Mouse (Mus musculus): ENCODE measurements around the gene Myo16. TPM values are rescaled to one million over a fixed set of nuclear protein-coding genes. Genes with fewer than 3 reads are reported as not detected.

The Myo16 gene
- polyA plus RNA-seq, 1 experiment from 2014 or later: 5.5 TPM

DNA sequence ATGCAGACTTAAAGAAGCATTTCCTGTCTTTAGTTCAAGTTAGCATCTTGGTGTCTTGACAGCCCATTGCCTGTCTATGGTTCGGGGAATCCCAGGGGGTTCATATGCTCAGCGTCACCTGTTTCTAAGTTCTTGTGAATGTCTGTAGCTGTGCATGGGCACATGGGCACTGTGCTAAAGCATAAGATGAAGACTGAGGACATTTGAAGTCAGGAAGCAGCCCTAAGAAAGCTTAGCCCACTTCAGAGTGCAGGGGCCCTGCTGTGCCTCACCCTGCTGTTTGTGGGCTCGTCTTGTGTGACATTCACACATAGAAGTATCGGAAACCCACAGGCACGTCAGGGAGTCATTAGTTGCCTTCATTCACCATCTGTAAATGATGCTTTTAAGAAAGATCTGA lies 308.6 kb downstream of the Myo16 start:
- WGBS: 81% methylated on average over 5 of the region's 5 CpGs
- H3K4me3 ChIP-seq: no peak overlapping the region
- no peaks in the 10 kb centered on the region for H3K36me3 ChIP-seq
- H3K4me1 ChIP-seq (replicated peaks): no peaks in the 10 kb centered on the region
- no peak overlapping the region for H3K9ac ChIP-seq
- no peak overlapping the region for H3K4me2 ChIP-seq
- H3K27ac ChIP-seq: no peak overlapping the region
- ATAC-seq (ENCODE audit: low FRiP score): no peak
- H3K27me3 ChIP-seq: no peaks in the 10 kb centered on the region
- no peaks in the 10 kb centered on the region for H3K9me3 ChIP-seq

- Histone ChIP-seq H3K27me3 (no peaks in the 10 kb centered on the region), H3K36me3 (no peaks in the 10 kb centered on the region), H3K27ac (no peak overlapping the region), H3K9ac (no peak overlapping the region), H3K4me3 (no peak overlapping the region), H3K4me2 (no peak overlapping the region), H3K4me1 (replicated peaks) (no peaks in the 10 kb centered on the region), H3K9me3 (no peaks in the 10 kb centered on the region)
- ATAC-seq (ENCODE audit: low FRiP score): no peak
- 61% methylated on average over 3 of the region's 3 CpGs for WGBS
Measured at GRCm38 (mm10) chr8:10468490-10468889, 314.8 kb downstream of the Myo16 start.

DNA sequence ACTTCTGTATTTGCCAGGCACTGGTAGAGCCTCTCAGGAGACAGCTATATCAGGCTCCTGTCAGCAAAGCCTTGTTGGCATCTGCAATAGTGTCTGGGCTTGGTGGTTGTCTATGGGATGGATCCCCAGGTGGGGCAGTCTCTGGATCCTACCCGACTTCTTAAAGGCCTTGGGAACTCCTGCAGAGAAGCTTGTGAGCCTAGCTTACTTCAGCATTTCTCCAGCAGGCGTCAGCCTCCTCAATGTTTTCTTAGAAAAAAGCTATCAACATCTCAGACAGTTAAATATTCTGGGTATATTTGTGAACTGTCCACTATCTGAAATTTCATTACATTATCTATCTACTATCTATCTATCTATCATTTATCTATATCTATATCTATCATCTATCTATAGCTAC lies 315.9 kb downstream of the Myo16 start:
- no peak overlapping the region for H3K4me3 ChIP-seq
- H3K9ac ChIP-seq: no peak overlapping the region
- no peak overlapping the region for H3K4me2 ChIP-seq
- no peaks in the 10 kb centered on the region for H3K36me3 ChIP-seq
- peaks cover 3% of the 10 kb centered on the region; the same call in 1 of the 2 replicates for H3K4me1 ChIP-seq (replicated peaks)
- WGBS: 53% methylated on average over 2 of the region's 2 CpGs
- H3K9me3 ChIP-seq: no peaks in the 10 kb centered on the region
- no peak overlapping the region for H3K27ac ChIP-seq
- no peak for ATAC-seq (ENCODE audit: low FRiP score)
- no peaks in the 10 kb centered on the region for H3K27me3 ChIP-seq

DNA sequence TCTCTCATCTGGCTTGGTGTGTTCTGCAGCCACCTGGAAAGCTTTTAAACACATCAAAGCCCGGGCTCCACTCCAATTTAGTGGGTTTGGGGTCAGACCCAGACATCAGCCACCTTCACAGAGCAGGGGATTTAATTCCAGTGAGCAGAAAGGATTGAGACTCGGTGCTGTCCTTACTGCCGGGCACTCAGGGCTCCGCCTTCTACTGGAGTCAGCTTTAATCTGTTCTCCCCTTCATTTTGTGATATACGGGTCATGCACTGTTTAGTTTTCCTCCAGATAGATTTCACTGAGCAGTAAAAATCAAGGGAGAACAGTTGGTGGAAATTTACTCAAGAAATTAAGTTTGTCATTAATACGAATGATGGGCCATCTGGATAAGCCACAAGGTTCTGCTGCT lies 316.6 kb downstream of the Myo16 start:
- Histone ChIP-seq H3K36me3 (no peaks in the 10 kb centered on the region), H3K27ac (0 out of 2 replicates have a peak overlapping the region, but pooled peaks have one; percentile 12), H3K4me1 (replicated peaks) (peaks cover 3% of the 10 kb centered on the region; the same call in 1 of the 2 replicates), H3K9ac (no peak overlapping the region), H3K9me3 (no peaks in the 10 kb centered on the region), H3K4me2 (no peak overlapping the region), H3K27me3 (no peaks in the 10 kb centered on the region), H3K4me3 (no peak overlapping the region)
- ATAC-seq (ENCODE audit: low FRiP score): no peak
- 68% methylated on average over 6 of the region's 6 CpGs for WGBS

GRCm38 (mm10) chr8:10472371-10472770 lies 318.7 kb downstream of the Myo16 start:
- WGBS: 87% methylated on average over 3 of the region's 3 CpGs
- Histone ChIP-seq H3K9me3 (no peaks in the 10 kb centered on the region), H3K27me3 (no peaks in the 10 kb centered on the region), H3K36me3 (peaks cover 2% of the 10 kb centered on the region; the same call in 1 of the 2 replicates), H3K4me3 (no peak overlapping the region), H3K27ac (no peak overlapping the region), H3K9ac (no peak overlapping the region), H3K4me2 (no peak overlapping the region), H3K4me1 (replicated peaks) (peaks cover 3% of the 10 kb centered on the region; the same call in 1 of the 2 replicates)
- ATAC-seq (ENCODE audit: low FRiP score): no peak

DNA sequence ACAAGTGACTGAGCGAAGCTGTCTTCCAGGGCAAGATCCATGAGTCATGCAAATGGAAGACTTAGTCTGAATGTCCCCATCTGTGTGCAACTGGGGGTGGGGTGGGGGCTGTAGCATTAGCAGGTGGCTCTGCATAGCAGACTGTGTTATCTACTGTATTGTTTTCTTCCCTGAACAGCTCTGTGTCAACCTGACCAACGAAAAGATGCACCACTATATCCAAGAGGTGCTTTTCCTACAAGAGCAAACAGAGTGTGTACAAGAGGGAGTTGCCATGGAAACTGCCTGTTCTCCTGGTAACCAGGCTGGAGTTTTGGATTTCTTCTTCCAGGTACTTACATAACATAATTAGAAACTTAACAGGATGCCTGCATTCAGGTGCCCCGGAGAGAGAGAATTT lies 320.7 kb downstream of the Myo16 start:
- no peak overlapping the region for H3K4me2 ChIP-seq
- H3K27me3 ChIP-seq: no peaks in the 10 kb centered on the region
- no peak overlapping the region for H3K9ac ChIP-seq
- H3K27ac ChIP-seq: no peak overlapping the region
- H3K9me3 ChIP-seq: no peaks in the 10 kb centered on the region
- H3K4me1 ChIP-seq (replicated peaks): peaks cover 3% of the 10 kb centered on the region; the same call in 1 of the 2 replicates
- WGBS: 82% methylated on average over 3 of the region's 3 CpGs
- no peak overlapping the region for H3K4me3 ChIP-seq
- no peak for ATAC-seq (ENCODE audit: low FRiP score)
- H3K36me3 ChIP-seq: peaks cover 2% of the 10 kb centered on the region; the same call in 1 of the 2 replicates

DNA sequence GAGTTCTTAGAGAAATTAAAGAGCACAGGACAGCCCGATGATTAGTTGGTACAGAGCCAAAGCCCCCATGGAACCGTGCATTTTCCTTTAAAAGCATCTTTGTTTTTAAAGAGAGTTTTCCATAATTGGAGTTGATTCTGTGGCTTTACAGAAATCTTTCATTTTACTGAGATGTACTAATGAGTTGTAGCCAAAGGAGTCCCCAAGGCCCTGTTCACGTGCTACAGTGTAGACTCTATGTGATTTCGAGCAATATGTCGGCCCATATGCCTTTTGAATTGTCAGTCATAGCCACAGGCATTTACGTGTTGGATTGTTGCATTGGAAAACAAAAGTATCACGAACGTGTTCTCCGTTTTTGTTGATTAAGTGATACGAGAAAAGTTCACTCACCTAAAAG lies 325.3 kb downstream of the Myo16 start:
- H3K27ac ChIP-seq: no peak overlapping the region
- WGBS: 77% methylated on average over 10 of the region's 10 CpGs
- H3K36me3 ChIP-seq: peaks cover 2% of the 10 kb centered on the region; the same call in 1 of the 2 replicates
- no peaks in the 10 kb centered on the region for H3K27me3 ChIP-seq
- no peak overlapping the region for H3K4me2 ChIP-seq
- no peak overlapping the region for H3K9ac ChIP-seq
- no peak overlapping the region for H3K4me3 ChIP-seq
- ATAC-seq (ENCODE audit: low FRiP score): no peak
- H3K9me3 ChIP-seq: no peaks in the 10 kb centered on the region
- H3K4me1 ChIP-seq (replicated peaks): peaks cover 3% of the 10 kb centered on the region; the same call in 1 of the 2 replicates

GRCm38 (mm10) chr8:10480850-10481249 lies 327.1 kb downstream of the Myo16 start:
- 94% methylated on average over 8 of the region's 8 CpGs for WGBS
- no peak overlapping the region for H3K4me2 ChIP-seq
- H3K9ac ChIP-seq: no peak overlapping the region
- no peak overlapping the region for H3K4me3 ChIP-seq
- H3K36me3 ChIP-seq: peaks cover 2% of the 10 kb centered on the region; the same call in 1 of the 2 replicates
- no peaks in the 10 kb centered on the region for H3K4me1 ChIP-seq (replicated peaks)
- ATAC-seq (ENCODE audit: low FRiP score): no peak
- H3K9me3 ChIP-seq: no peaks in the 10 kb centered on the region
- no peak overlapping the region for H3K27ac ChIP-seq
- H3K27me3 ChIP-seq: no peaks in the 10 kb centered on the region

GRCm38 (mm10) chr8:10482064-10482463 lies 328.4 kb downstream of the Myo16 start:
- WGBS: 78% methylated on average over 5 of the region's 5 CpGs
- H3K36me3 ChIP-seq: no peaks in the 10 kb centered on the region
- no peak overlapping the region for H3K4me2 ChIP-seq
- H3K4me1 ChIP-seq (replicated peaks): no peaks in the 10 kb centered on the region
- no peak for ATAC-seq (ENCODE audit: low FRiP score)
- no peaks in the 10 kb centered on the region for H3K27me3 ChIP-seq
- no peaks in the 10 kb centered on the region for H3K9me3 ChIP-seq
- no peak overlapping the region for H3K9ac ChIP-seq
- H3K4me3 ChIP-seq: no peak overlapping the region
- no peak overlapping the region for H3K27ac ChIP-seq

DNA sequence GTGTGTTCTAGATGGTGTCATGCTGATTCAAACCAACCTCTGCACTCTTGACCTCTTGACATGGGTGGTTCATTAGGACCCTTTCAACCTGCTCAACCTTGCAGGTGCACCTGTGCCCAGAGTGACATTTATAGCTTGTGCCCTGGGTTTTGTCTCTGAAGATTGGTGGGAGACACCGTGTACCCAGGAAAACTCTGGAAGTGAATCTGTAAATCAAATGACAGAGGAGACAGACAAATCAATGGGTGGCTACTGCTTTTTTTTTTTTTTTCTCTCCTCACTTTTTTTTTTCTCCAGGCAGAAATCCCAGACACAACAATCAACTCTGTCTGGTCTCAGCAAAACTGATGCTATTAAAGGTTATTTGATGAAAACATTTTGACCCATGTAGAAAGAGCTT lies 329.2 kb downstream of the Myo16 start:
- Histone ChIP-seq H3K9me3 (no peaks in the 10 kb centered on the region), H3K27ac (no peak overlapping the region), H3K9ac (no peak overlapping the region), H3K4me3 (no peak overlapping the region), H3K27me3 (no peaks in the 10 kb centered on the region), H3K4me1 (replicated peaks) (no peaks in the 10 kb centered on the region), H3K4me2 (no peak overlapping the region), H3K36me3 (no peaks in the 10 kb centered on the region)
- ATAC-seq (ENCODE audit: low FRiP score): no peak
- 72% methylated on average over 1 of the region's 1 CpGs for WGBS

DNA sequence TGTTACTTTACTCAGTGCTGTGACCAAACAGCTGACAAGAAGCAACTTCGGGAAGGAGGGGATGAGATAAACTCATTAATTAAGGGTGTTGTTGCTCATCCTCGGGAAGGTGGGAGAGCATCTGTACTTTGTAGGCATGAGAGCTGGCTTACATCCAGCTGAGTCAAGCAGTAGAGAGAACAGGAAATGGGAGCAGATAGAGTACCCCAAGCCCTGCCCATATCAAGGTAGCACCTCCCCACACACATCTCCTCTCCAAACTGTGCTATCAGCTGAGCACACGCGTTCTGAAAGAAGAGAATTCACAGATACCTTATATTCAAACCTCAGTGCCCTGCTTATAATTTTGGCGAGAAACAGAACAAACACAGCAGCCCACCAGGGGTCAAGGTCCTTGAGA lies 330.1 kb downstream of the Myo16 start:
- no peak for ATAC-seq (ENCODE audit: low FRiP score)
- 82% methylated on average over 5 of the region's 5 CpGs for WGBS
- H3K36me3 ChIP-seq: no peaks in the 10 kb centered on the region
- H3K4me1 ChIP-seq (replicated peaks): no peaks in the 10 kb centered on the region
- no peak overlapping the region for H3K9ac ChIP-seq
- H3K4me2 ChIP-seq: no peak overlapping the region
- no peaks in the 10 kb centered on the region for H3K27me3 ChIP-seq
- no peak overlapping the region for H3K4me3 ChIP-seq
- no peak overlapping the region for H3K27ac ChIP-seq
- no peaks in the 10 kb centered on the region for H3K9me3 ChIP-seq

- ATAC-seq (ENCODE audit: low FRiP score): no peak
- Histone ChIP-seq H3K9me3 (no peaks in the 10 kb centered on the region), H3K9ac (no peak overlapping the region), H3K4me1 (replicated peaks) (no peaks in the 10 kb centered on the region; the same call in 1 of the 2 replicates), H3K27ac (no peak overlapping the region), H3K4me2 (no peak overlapping the region), H3K27me3 (no peaks in the 10 kb centered on the region), H3K36me3 (no peaks in the 10 kb centered on the region), H3K4me3 (no peak overlapping the region)
- 85% methylated on average over 10 of the region's 10 CpGs for WGBS
Measured at GRCm38 (mm10) chr8:10489738-10490419, 336.2 kb downstream of the Myo16 start.

DNA sequence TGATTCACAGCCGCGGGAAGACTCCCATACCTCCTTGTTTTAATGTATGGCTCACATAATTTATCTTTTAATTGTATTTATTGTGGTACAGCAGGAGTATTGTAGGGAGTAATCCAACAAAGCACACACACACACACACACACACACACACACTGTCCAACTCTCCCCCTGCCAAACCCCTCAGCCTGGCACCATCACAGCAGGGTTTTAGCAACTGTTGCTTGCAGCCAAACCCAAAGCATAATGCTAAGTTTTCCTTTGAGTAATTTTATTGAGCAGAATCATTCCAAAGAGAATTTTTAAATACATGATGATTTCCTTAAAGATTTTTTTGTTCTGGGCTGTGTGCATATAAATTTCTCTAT lies 336.7 kb downstream of the Myo16 start:
- Histone ChIP-seq H3K4me3 (no peak overlapping the region), H3K27me3 (no peaks in the 10 kb centered on the region), H3K9ac (no peak overlapping the region), H3K27ac (no peak overlapping the region), H3K4me2 (no peak overlapping the region), H3K4me1 (replicated peaks) (no peaks in the 10 kb centered on the region; the same call in 1 of the 2 replicates), H3K36me3 (no peaks in the 10 kb centered on the region), H3K9me3 (no peaks in the 10 kb centered on the region)
- ATAC-seq (ENCODE audit: low FRiP score): no peak
- 89% methylated on average over 2 of the region's 2 CpGs for WGBS
